Mouse (Mus musculus) midbrain, embryonic 13.5 days (tissue): ENCODE measurements around the gene Gjc2. TPM values are rescaled to one million over a fixed set of nuclear protein-coding genes. Genes with fewer than 3 reads are reported as not detected.
A peak's percentile ranks its signal among the peaks of the same experiment; 100 is the strongest.

Experiments used
- ATAC-seq: fragments of 200-750 bp; cut with Nextera tagmentation; 2 replicates; pipeline ENCODE4 v1.8.0; 2017; ENCODE audit warnings: mild to moderate bottlenecking, moderate TSS enrichment, moderate library complexity
- H3K27ac ChIP-seq: fragments of 300-500 bp; sonication (generic); 2 replicates; pipeline ENCODE4 v1.5.1; 2015; ENCODE audit warnings: inconsistent platforms, mild to moderate bottlenecking, moderate library complexity
- H3K27me3 ChIP-seq: fragments of 300-500 bp; sonication (generic); 2 replicates; pipeline ENCODE4 v1.6.1; 2015; ENCODE audit warnings: mild to moderate bottlenecking, inconsistent platforms
- H3K36me3 ChIP-seq: fragments of 300-500 bp; sonication (generic); 2 replicates; pipeline ENCODE4 v1.6.1; 2015; ENCODE audit warnings: mild to moderate bottlenecking, inconsistent platforms
- H3K4me1 ChIP-seq: fragments of 300-500 bp; sonication (generic); replicated peaks from 2 replicates; pipeline ENCODE4 v1.6.1; 2015; ENCODE audit warnings: inconsistent platforms
- H3K4me2 ChIP-seq: fragments of 300-500 bp; sonication (generic); replicated peaks from 2 replicates; pipeline ENCODE4 v1.6.1; 2015; ENCODE audit warnings: moderate library complexity, mild to moderate bottlenecking, inconsistent platforms
- H3K4me3 ChIP-seq: fragments of 300-500 bp; sonication (generic); replicated peaks from 2 replicates; pipeline ENCODE4 v1.5.1; 2015; ENCODE audit warnings: mild to moderate bottlenecking, inconsistent platforms
- H3K9ac ChIP-seq: fragments of 300-500 bp; sonication (generic); replicated peaks from 2 replicates; pipeline ENCODE4 v1.6.1; 2015; ENCODE audit warnings: mild to moderate bottlenecking, inconsistent platforms
- H3K9me3 ChIP-seq: fragments of 300-500 bp; sonication (generic); 2 replicates; pipeline ENCODE4 v1.6.1; 2016; ENCODE audit warnings: mild to moderate bottlenecking, inconsistent platforms
- WGBS: fragments of 180-500 bp; shearing (Covaris S2); methylation state at CpG from one replicate; pipeline ENCODE4 v1.1.7; 2015; 5-methylcytosine and 5-hydroxymethylcytosine counted together
- polyA plus RNA-seq: library from polyadenylated mRNA; unstranded; fragments of >200 nt; fragmentation: Nextera tagmentation; extraction: Ambion mirVana; gene quantifications from 2 replicates; pipeline ENCODE4 v1.2.1, GENCODE M21; 2015

The Gjc2 gene
- polyA plus RNA-seq, 1 experiment from 2014 or later: not detected

DNA sequence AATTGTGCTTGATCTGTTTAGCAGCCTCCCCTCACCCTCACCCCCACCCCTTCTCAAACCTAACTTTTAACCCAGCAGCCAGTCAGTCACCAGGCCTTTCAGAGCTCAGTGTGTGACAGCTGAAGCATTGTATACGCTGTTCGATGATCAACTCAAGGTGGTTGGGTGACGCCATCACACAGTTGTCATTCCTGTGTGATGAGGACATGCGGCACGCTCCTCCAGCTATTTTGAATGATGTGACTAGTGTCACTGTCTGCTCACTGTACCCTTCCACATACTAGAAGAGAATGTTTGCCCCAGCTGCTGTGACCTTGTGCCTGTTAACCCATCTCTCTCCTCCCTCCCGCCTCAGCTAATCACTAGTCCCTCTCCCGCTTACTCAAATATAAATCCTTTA lies 28.8 kb downstream of the Gjc2 start:
- no peak for ATAC-seq
- Histone ChIP-seq H3K4me1 (no peaks in the 10 kb centered on the region), H3K9me3 (no peaks in the 10 kb centered on the region), H3K27me3 (no peaks in the 10 kb centered on the region), H3K4me2 (no peak overlapping the region), H3K4me3 (no peak overlapping the region), H3K27ac (no peak overlapping the region), H3K9ac (no peak overlapping the region), H3K36me3 (peaks cover 38% of the 10 kb centered on the region)
- 90% methylated on average over 7 of the region's 7 CpGs for WGBS

DNA sequence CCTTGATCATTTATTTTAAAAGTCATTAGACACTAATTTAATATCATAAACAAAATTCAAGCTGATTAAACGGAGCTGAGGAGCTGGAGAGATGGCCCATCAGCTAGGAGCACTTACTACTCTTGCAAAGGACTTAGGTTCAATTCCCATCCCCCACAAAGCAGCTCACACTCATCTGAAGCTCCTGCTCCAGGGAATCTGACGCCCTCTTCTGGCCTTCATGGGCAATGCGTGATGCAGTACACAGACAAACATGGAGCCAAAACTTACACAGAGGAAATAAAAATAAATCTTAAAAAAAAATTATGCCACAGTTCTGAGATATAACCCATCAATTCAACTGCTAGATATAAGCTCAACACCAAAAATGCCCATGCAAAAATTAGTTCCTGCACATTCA lies 31.3 kb downstream of the Gjc2 start:
- 28% methylated on average over 3 of the region's 3 CpGs for WGBS
- Histone ChIP-seq H3K4me1 (no peaks in the 10 kb centered on the region), H3K27me3 (no peaks in the 10 kb centered on the region), H3K36me3 (peaks cover 15% of the 10 kb centered on the region), H3K9ac (no peak overlapping the region), H3K4me2 (no peak overlapping the region), H3K4me3 (no peak overlapping the region), H3K9me3 (no peaks in the 10 kb centered on the region), H3K27ac (no peak overlapping the region)
- no peak for ATAC-seq

DNA sequence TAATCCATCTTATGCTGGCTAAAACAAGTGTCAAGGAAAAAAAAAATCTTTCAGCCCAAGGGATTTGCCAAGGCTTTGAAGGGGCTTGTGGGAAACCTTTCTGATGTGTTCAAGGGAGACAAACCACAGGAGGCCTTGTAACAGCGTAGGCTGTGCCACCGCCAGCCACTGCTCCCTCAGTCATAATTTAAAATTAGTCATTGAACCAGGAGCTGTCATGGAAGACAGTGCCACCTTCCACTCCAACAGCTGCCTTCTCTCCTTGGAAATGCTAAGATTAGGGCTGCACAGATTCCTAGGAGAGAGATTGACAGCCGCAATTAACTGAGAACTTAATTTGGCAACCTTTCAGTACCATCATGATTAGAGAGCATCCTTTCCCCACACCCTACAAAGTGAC lies 33.7 kb downstream of the Gjc2 start:
- Histone ChIP-seq H3K36me3 (no peaks in the 10 kb centered on the region), H3K4me2 (no peak overlapping the region), H3K4me1 (no peaks in the 10 kb centered on the region), H3K9ac (no peak overlapping the region), H3K9me3 (no peaks in the 10 kb centered on the region), H3K27me3 (no peaks in the 10 kb centered on the region), H3K4me3 (no peak overlapping the region), H3K27ac (no peak overlapping the region)
- ATAC-seq: no peak
- 70% methylated on average over 3 of the region's 3 CpGs for WGBS

DNA sequence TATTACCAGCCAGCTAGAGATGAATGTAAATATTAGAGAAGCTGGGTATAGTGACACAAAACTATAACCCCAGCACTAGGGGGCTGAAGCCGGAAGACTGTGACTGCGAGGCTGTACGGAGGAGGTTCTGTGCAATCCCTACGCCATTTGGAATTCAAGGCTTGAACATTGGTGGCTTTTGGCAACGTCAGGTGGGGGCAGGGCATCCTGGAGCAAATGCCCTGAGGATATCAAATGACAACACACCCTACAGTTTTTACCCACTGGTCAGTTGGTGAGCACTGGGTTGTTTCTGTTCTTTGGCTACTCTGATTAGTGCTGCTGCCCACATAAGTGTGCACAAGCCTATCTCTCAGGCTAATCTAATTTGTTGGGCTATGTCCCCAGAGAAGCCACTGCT lies 40.1 kb downstream of the Gjc2 start:
- Histone ChIP-seq H3K4me1 (no peaks in the 10 kb centered on the region), H3K9ac (no peak overlapping the region), H3K9me3 (no peaks in the 10 kb centered on the region), H3K27ac (no peak overlapping the region), H3K27me3 (peaks cover 2% of the 10 kb centered on the region), H3K4me2 (no peak overlapping the region), H3K36me3 (no peaks in the 10 kb centered on the region), H3K4me3 (no peak overlapping the region)
- no peak for ATAC-seq
- 82% methylated on average over 5 of the region's 5 CpGs for WGBS

DNA sequence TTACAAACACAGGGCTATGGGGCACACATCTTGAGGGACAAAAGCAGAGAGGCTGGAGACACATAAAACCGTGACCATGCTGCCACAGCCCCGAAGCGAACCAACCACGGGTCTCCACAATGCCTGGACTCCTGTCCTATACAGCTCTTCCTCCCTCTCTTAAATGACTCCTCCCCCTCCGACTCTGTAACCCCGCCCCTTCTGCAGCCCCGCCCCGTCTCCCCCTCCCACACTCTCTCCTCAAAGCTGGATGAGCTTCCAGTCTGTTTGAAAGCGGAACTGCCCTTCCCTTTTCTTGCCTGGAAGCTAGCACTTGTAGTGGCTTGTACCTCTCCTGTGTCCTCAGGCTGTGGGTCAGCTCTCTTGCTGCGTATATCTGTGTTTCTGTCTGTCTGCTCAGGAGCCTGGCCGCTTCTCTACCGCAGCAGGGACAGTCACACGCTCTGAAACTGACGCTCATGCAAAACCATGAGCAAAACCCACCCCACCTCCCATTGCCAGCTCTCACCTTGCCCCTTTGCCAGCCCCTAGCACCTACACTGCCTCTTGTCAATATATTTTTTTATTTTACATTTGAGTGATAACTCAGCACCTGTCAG lies 41.1 kb downstream of the Gjc2 start:
- no peaks in the 10 kb centered on the region for H3K4me1 ChIP-seq
- no peak for ATAC-seq
- no peak overlapping the region for H3K27ac ChIP-seq
- no peaks in the 10 kb centered on the region for H3K36me3 ChIP-seq
- H3K27me3 ChIP-seq: peaks cover 13% of the 10 kb centered on the region
- 10% methylated on average over 14 of the region's 14 CpGs for WGBS
- H3K9ac ChIP-seq: no peak overlapping the region
- H3K4me3 ChIP-seq: no peak overlapping the region
- peak overlapping the region; percentile 31 for H3K4me2 ChIP-seq
- no peaks in the 10 kb centered on the region for H3K9me3 ChIP-seq

DNA sequence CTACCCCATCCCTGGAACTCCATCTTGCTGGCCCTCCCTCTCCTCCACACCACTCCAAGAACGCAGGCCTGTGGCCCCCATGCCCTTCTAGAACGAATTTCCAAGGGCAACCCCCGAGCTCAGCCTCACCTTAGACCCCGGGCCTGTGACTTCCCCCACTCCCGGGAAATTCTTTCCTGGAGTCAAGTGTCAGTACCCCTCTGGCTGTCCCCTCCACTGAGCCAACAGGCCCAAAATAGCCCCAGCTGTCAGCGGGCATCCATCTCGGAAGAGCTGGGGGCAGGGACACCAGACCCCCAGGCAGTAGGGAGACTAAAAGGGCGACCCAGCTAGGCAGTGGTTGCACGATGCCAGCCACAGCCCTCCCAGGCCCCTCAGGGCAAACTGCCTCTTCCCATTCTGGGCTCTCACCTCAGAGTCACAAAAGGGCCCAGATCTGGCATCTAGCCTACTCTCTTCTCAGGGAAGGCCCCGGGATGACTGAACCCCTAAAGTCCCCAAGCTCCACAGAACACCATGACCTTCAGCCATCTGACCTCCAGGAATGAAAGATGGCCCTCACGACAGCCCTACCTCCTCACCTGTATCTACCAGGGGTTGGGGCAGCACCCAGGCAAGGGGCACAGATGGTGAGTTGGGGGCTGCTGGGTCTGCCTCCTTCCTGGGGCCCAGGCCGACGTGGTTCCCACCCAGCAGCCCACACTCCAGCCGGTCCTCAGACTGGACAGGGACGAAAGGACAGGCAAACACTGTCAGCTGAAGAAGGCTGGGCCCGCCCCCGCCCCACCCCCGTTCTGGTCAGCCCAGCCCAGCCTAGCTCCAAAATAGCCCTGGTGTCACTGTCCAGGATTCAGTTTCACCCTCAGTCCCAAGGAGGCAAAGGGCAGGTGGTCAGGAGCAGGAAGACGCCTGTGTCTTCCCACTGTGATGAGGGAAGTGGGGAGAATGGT lies 44.2 kb downstream of the Gjc2 start:
- Histone ChIP-seq H3K27ac (no peak overlapping the region), H3K4me3 (no peak overlapping the region), H3K27me3 (peaks cover 44% of the 10 kb centered on the region), H3K9ac (no peak overlapping the region), H3K36me3 (no peaks in the 10 kb centered on the region), H3K4me2 (no peak overlapping the region), H3K9me3 (no peaks in the 10 kb centered on the region), H3K4me1 (peaks cover 8% of the 10 kb centered on the region)
- WGBS: 70% methylated on average over 19 of the region's 19 CpGs
- no peak for ATAC-seq

DNA sequence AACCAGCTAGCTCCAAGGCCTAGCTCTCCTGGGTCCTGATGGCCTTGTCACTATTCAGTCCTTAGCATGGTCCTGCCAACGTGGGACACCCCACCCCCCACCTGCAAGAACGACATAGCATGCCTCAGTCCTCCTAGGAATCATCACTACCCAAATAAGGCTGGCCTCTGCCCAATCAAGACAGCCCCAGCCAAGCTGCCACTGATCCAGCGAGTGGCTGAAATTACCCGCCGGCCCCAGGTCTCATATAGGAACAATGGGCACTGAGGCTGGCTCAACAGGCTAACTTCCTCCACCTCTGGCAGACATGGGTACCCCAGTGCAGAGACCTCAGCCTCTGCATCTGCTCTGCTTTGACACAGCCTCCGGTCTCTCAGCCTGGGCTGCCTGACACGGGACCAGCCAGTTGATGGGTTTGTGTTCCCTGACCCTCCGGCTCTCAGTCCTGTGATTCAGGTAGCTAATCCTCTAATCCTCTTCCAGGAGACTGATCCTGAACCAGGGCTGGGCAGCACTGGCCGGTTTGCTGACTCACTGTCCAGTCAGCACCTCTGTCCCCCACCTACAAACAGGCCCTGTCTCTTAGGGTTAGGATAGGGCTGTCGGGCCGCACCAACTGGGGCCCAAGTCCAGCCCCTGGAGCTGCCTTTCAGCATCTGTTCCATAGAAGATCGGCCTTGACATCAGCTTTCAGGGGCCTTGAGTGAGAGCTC lies 45.9 kb downstream of the Gjc2 start:
- no peak for ATAC-seq
- no peak overlapping the region for H3K9ac ChIP-seq
- H3K27me3 ChIP-seq: peaks cover 59% of the 10 kb centered on the region
- 50% methylated on average over 12 of the region's 12 CpGs for WGBS
- no peak overlapping the region for H3K27ac ChIP-seq
- no peak overlapping the region for H3K4me2 ChIP-seq
- no peaks in the 10 kb centered on the region for H3K9me3 ChIP-seq
- H3K36me3 ChIP-seq: no peaks in the 10 kb centered on the region
- peaks cover 8% of the 10 kb centered on the region for H3K4me1 ChIP-seq
- no peak overlapping the region for H3K4me3 ChIP-seq

DNA sequence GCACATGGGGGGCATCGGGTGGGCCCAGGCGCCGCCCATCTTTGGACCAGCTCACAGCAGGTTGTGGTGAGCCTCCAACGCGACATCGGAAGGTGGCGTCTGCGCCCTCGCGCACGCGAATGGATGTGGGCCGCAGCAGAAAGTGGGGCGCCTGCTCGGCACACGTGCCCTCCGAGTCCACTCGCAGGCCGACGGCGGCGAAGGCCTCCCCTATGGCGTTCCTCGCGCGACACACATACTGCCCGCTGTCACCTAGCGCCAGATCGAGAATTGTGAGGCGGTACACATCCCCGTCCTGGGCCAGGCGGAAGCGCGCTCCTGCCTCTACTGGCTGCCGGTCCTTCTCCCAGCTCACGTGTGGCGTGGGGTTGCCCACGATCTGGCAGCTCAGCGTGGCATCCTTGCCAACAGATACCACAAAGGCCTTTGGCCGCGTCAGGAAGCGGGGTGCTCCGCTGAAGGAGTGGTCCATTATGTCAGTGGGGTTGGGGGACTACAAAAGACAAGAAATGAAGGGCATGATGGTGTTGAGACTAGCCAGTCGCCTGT lies 47.0 kb downstream of the Gjc2 start, which contains the start of gene Obscn:
Gene Obscn, minus strand, starts transcription at position 499 of the 549 bp plus-strand sequence.
- no peaks in the 10 kb centered on the region for H3K9me3 ChIP-seq
- H3K4me2 ChIP-seq: peak within 1 kb of the TSS; percentile 49
- no peak for ATAC-seq
- peaks cover 64% of the 10 kb centered on the region for H3K27me3 ChIP-seq
- H3K9ac ChIP-seq: no peak within 1 kb of the TSS
- H3K36me3 ChIP-seq: no peaks in the 10 kb centered on the region
- peak within 1 kb of the TSS; percentile 32 for H3K4me3 ChIP-seq
- H3K27ac ChIP-seq: no peak within 1 kb of the TSS
- WGBS: 18% methylated on average over 37 of the region's 44 CpGs
- H3K4me1 ChIP-seq: peaks cover 8% of the 10 kb centered on the region

DNA sequence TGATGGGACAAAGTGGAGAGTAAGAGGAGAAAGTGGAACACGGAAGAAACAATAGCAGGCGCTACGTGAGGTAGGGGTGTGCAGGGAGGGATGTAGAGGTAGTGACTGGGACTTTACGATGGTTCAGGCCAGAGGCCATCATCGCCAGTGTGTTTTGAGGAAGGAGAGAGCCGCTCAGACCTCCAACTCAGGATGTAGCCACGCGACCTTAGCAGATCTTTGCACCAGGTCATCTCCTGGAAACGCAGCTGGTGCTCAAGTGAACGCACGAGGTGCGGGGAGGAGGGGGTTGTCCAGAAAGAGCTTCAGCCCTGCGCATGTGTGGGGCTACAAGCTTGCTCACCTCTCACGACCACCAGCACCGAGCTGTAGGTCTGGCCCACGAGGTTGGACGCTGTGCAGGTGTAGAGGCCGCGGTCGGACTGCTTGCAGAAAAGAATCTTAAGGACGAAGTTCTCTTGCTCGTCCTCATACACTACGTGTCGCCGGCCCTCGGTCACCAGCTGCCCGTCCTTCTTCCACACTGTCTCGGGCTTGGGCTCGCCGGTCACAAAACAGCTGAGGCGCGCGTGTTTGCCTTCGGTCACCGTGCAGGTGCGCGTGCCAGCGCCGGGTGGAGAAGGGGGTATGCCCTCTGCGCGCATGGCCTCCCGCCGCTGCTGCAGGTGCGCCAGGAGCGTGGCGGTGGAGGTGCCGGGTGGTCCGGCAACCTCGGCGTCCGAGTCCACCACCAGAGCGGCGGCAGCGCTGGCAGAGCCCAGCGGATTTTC lies 47.8 kb downstream of the Gjc2 start:
- no peak overlapping the region for H3K9ac ChIP-seq
- no peaks in the 10 kb centered on the region for H3K9me3 ChIP-seq
- peak overlapping the region; percentile 49 for H3K4me2 ChIP-seq
- 9% methylated on average over 55 of the region's 55 CpGs for WGBS
- H3K4me3 ChIP-seq: peak overlapping the region; percentile 32
- peaks cover 64% of the 10 kb centered on the region for H3K27me3 ChIP-seq
- no peak for ATAC-seq
- H3K4me1 ChIP-seq: peaks cover 8% of the 10 kb centered on the region
- H3K36me3 ChIP-seq: no peaks in the 10 kb centered on the region
- no peak overlapping the region for H3K27ac ChIP-seq

DNA sequence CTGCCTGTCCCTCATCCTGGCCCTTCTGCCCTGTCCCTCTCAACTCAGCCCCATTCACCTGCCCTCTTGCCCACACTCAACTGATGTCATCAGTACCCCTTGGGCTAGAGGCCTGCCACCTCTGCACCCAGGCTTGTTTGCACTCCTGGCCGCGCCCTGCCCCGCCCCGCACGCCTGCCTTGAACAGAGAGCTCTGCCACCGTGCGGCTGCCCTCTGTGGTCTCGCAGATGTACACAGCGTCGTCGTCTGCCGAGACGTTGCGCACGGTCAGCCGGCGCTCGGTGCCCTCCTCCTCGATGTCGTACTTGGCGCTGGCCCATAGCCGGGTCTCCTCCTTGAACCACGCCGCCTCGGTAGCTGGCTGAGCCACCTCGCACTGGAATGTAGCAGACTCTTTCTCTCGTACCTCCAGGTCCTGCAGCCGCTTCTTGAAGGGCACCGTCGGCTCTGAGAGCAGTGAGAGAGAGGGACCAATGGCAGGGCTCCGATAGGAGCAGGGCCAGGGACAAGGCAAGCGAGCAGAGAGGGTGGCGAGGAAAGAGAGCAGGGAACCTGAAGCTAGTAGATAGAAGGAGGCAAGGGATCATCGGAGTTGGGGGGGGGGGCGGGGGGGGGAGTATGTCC lies 48.5 kb downstream of the Gjc2 start:
- Histone ChIP-seq H3K9ac (no peak overlapping the region), H3K9me3 (no peaks in the 10 kb centered on the region), H3K4me1 (peaks cover 8% of the 10 kb centered on the region), H3K27me3 (peaks cover 64% of the 10 kb centered on the region), H3K4me3 (0 out of 2 replicates have a peak overlapping the region, but pooled peaks have one; percentile 1), H3K36me3 (no peaks in the 10 kb centered on the region), H3K27ac (no peak overlapping the region), H3K4me2 (peak overlapping the region; percentile 19)
- ATAC-seq: peak; percentile 34; the same call in 1 of the 2 replicates
- 6% methylated on average over 35 of the region's 35 CpGs for WGBS

DNA sequence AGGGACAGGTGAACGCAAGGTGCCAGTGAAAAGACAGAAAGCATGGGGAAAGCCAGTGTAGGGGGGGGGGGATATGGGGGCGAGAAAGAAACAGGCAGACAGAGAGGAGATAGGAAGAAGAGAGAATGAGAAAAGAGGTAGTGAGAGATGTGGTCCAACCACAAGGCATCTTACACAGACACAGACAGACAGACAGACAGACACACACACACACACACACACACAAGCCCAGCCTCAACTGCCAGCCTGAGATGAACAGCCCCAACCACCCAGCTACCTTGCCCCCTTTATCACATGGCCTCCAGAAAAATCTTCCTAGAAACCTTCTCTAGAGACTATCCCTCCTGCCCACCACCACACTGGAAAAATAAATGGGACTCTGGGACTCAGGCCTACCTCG lies 50.9 kb downstream of the Gjc2 start:
- H3K4me1 ChIP-seq: peaks cover 8% of the 10 kb centered on the region
- peaks cover 53% of the 10 kb centered on the region for H3K27me3 ChIP-seq
- no peaks in the 10 kb centered on the region for H3K36me3 ChIP-seq
- ATAC-seq: no peak
- no peak overlapping the region for H3K4me2 ChIP-seq
- no peak overlapping the region for H3K9ac ChIP-seq
- H3K9me3 ChIP-seq: no peaks in the 10 kb centered on the region
- no peak overlapping the region for H3K27ac ChIP-seq
- H3K4me3 ChIP-seq: no peak overlapping the region
- 86% methylated on average over 2 of the region's 3 CpGs for WGBS
